In the genomic region with DNA sequence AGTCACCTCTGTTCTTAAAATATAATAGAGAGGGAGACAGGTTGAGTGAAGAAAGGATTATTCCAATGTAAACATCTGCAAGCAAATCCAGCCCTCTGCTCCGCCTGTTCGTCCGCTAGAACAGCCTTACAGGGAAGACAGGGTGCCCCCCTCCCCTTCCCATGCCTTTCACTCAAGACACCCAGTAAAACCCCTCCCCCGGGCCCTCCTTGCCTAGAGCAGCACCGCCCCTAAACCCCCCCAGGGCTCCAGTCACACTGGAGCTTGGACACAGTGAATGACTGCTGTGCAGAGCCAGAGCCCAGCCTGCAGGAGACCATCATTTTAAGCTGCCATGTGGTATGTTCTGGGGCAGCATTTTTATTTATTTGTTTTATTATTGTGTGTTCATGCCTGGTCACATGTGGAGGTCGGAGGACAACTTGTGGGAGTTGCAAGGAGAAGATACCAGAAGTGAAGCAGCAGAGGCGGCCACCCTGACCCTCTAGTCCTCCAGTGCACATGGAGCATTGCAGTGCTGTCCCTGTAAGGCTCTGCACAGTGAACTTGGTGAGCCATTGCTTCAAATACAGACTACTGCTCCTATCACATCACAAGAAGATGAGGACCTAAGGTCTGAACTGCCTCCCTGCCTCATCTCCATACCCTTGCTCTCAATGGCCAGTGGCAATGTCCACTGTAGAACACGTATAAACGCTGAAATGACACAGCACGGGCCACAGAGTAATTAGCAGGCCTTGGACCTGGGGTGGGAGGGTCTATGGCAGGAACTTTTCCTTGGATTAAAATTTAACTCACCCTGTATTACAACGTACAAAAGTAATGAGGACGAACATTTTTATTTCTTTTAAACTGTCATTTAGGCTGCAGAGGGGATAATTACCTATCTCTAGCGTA, we compare ENCODE assay signal across 15 mouse cellular contexts.
DNase-seq lines count a peak whose midpoint lies in the region; ATAC-seq and TF ChIP-seq lines count a peak whose summit lies in the region.
"Had no signal": no experiment of that assay in that cellular context is flagged by ENCODE, and none has a peak within 500 bp of the region (broad histone marks: within the 10 kb centered on the region; RNA-seq: fewer than 3 reads in every experiment).

No protein-coding gene starts in this region.

- no peak for TF ChIP-seq POLR2A in liver, adult 2 months (IDR thresholded peaks at IDR 0.05; ENCODE audit: extremely low read depth, insufficient read depth, low read length)

- no peaks in the 10 kb centered on the region for H3K4me1 ChIP-seq in liver, adult 2 months (ENCODE audit: control insufficient read depth, insufficient read depth, low read length)
- H3K4me1 ChIP-seq in stomach, embryonic 16.5 days (ENCODE audit: control insufficient read depth, insufficient read depth, low read length) = 0 out of 2 replicates have a peak, but pooled peaks cover 4% of the 10 kb centered on the region
- H3K4me1 ChIP-seq: megakaryocyte, embryonic 14.5 days had no signal

- no peak overlapping the region for H3K27ac ChIP-seq in liver, adult 2 months (replicated peaks; ENCODE audit: insufficient read depth, low read depth, low read length)
- H3K27ac ChIP-seq in stomach, embryonic 16.5 days (ENCODE audit: low read length) = no peak overlapping the region
- H3K27ac ChIP-seq: limb, embryonic 13.5 days; neural tube, embryonic 12.5 days had no signal

- no peak overlapping the region for H3K9ac ChIP-seq in liver, adult 2 months (ENCODE audit: low read depth, low read length)
- no peak overlapping the region for H3K9ac ChIP-seq in stomach, embryonic 16.5 days (ENCODE audit: low read length)
- H3K9ac ChIP-seq: limb, embryonic 13.5 days; neural tube, embryonic 12.5 days had no signal

- H3K4me2 ChIP-seq in stomach, embryonic 16.5 days (ENCODE audit: low read depth, low read length) = no peak overlapping the region
- H3K4me2 ChIP-seq: limb, embryonic 13.5 days; neural tube, embryonic 12.5 days had no signal

- peak; percentile 54 for DNase-seq in embryo, embryonic 11 days
- no peak for DNase-seq in embryo, embryonic 10 days (ENCODE audit: low spot score)
- peak; percentile 33 for DNase-seq in liver, adult 2 months (ENCODE audit: extremely low read depth, low read depth, low spot score)
- DNase-seq in liver (no peak), MN1 (ENCODE audit: low spot score) (no peak)
- DNase-seq in kidney, postnatal 36 days = peak; percentile 38 to 43
- DNase-seq in B cell, adult 2 months = no peak
- DNase-seq: cerebellum, adult 18-20 months; layer of hippocampus, postnatal 36 days; lung, adult 2 months; right cerebral cortex, postnatal 14 days had no signal

- H3K9me3 ChIP-seq in stomach, embryonic 16.5 days (replicated peaks; ENCODE audit: control insufficient read depth, low read length) = no peaks in the 10 kb centered on the region
- H3K9me3 ChIP-seq: limb, embryonic 13.5 days; megakaryocyte, embryonic 14.5 days; neural tube, embryonic 12.5 days had no signal

- H3K4me3 ChIP-seq in liver, adult 2 months (ENCODE audit: insufficient read depth, low read depth, low read length) = no peak overlapping the region
- no peak overlapping the region for H3K4me3 ChIP-seq in stomach, embryonic 16.5 days (replicated peaks; ENCODE audit: low read length)
- H3K4me3 ChIP-seq: limb, embryonic 13.5 days; megakaryocyte, embryonic 14.5 days; neural tube, embryonic 12.5 days had no signal

- TF ChIP-seq CTCF in liver, adult 2 months (IDR thresholded peaks at IDR 0.05; ENCODE audit: low read depth, low read length) = no peak

- H3K36me3 ChIP-seq in liver, adult 2 months (ENCODE audit: control insufficient read depth, insufficient read depth, low read length) = no peaks in the 10 kb centered on the region
- no peaks in the 10 kb centered on the region for H3K36me3 ChIP-seq in stomach, embryonic 16.5 days (ENCODE audit: control insufficient read depth, insufficient read depth, low read length)
- H3K36me3 ChIP-seq: neural tube, embryonic 12.5 days had no signal

- peak; percentile 53; the same call in 1 of the 2 replicates for ATAC-seq in stomach, embryonic 16.5 days (ENCODE audit: insufficient read depth, low FRiP score)

- whole genome bisulfite sequencing in liver, adult 2 months = 75% methylated on average over 13 of the region's 13 CpGs
- 48% methylated on average over 13 of the region's 13 CpGs for WGBS in stomach, embryonic 16.5 days

- no peaks in the 10 kb centered on the region for H3K27me3 ChIP-seq in liver, adult 2 months (ENCODE audit: control insufficient read depth, insufficient read depth, low read length)
- no peaks in the 10 kb centered on the region for H3K27me3 ChIP-seq in stomach, embryonic 16.5 days (ENCODE audit: control insufficient read depth, insufficient read depth, low read length)
- H3K27me3 ChIP-seq: limb, embryonic 13.5 days; megakaryocyte, embryonic 14.5 days; neural tube, embryonic 12.5 days had no signal

- no peaks in the 10 kb centered on the region for H3K79me2 ChIP-seq in liver, adult 2 months (ENCODE audit: control insufficient read depth, insufficient read depth, low read length)

Comparison
In these comparisons a context has a peak if more than half of its experiments do, and no peak if none do; other contexts are left out.
1. DNase-seq: peak in embryo, embryonic 11 days (single experiment), liver, adult 2 months (single experiment) and kidney, postnatal 36 days (2 of 2); none in embryo, embryonic 10 days (single experiment), liver (single experiment), B cell, adult 2 months (0 of 2) and MN1 (single experiment).